Mouse (Mus musculus): ENCODE results near the gene D630003M21Rik. TPM values are rescaled to one million over a fixed set of nuclear protein-coding genes. Genes with fewer than 3 reads are reported as not detected.

D630003M21Rik gene
- total and polyA plus RNA-seq, 2 experiments from 2014 or later, result 1.1 to 5.5 TPM

DNA sequence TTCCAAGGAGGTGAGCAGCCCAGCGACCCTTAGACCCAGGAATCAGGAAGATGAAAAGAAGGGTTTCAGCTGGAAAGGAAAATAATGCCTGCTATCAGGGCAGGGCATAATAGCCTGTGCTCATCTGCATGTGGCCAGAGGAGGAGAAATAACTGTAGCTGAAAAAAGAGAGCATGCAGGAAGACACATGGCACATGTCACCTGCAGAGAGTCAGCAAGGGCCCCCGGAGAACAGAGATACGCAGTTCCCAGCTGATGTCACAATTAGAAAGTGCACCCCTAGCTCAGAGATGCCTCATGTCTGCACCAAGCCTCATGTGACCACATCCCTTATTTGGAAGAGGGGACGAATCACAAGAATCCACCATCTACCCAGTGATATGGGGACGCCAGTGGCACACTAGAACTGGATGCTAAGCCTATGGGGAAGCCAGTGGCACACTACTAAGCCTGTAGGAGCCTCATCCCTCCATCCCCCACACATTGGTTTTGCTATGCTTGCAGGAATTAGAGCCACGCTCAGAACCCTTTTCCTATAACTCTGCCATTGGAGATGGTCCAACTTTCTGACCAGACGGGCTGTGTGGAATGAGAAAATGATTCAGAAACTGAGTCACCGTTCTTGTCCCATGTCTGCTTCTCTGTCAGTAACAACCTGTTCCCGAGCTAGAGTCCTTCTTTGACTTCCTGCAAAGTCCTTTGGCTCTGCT is 61.4 kb downstream of the D630003M21Rik start:
- no peak for TF ChIP-seq CTCF (IDR thresholded peaks at IDR 0.05)
- Histone ChIP-seq H3K27me3 (ENCODE audit: insufficient read depth, low read length) (no peaks in the 10 kb centered on the region), H3K36me3 (ENCODE audit: insufficient read depth, low read length) (no peaks in the 10 kb centered on the region), H3K9ac (replicated peaks; ENCODE audit: low read length, poor library complexity, severe bottlenecking) (no peak overlapping the region), H3K4me1 (ENCODE audit: insufficient read depth, low read length) (no peaks in the 10 kb centered on the region), H3K9me3 (ENCODE audit: low read length) (no peaks in the 10 kb centered on the region), H3K4me2 (ENCODE audit: low read depth, low read length, poor library complexity, severe bottlenecking) (no peak overlapping the region), H3K4me3 (ENCODE audit: low read depth, low read length) (no peak overlapping the region), H3K27ac (ENCODE audit: low read depth, low read length) (no peak overlapping the region)
- WGBS, result 71% methylated on average over 9 of the region's 9 CpGs
- no peak for ATAC-seq (ENCODE audit: low FRiP score)
- DNase-seq (ENCODE audit: low spot score), result no peak

DNA sequence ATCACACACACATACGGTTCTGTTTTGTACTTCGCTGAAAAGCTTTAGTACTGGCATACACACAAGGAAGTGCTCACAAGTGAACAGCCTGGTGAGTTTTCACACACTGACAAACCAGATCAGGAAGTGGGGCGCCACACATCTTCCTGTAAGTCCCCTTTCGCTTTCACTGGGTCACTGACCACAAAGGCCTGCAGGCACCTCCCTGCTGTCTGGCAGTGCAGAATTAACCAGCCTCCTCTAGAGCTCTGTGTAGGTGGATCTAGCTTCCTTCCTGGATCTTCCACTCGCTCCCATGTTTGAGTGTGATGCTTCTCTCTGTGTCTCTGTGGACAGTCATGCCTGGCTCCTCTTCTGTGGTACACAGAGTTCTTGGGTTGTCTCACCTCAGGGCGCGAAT is 62.4 kb downstream of the D630003M21Rik start:
- no peak for DNase-seq (ENCODE audit: low spot score)
- no peak for TF ChIP-seq CTCF (IDR thresholded peaks at IDR 0.05)
- 83% methylated on average over 7 of the region's 7 CpGs for WGBS

GRCm38 (mm10) chr2:158165776-158166175 is 63.2 kb downstream of the D630003M21Rik start:
- no peak overlapping the region for H3K4me3 ChIP-seq (ENCODE audit: low read depth, low read length)

More for the DNA sequence above, 62.4 kb downstream of the D630003M21Rik start:
- Histone ChIP-seq H3K4me3 (ENCODE audit: low read depth, low read length) (no peak overlapping the region), H3K36me3 (ENCODE audit: insufficient read depth, low read length) (no peaks in the 10 kb centered on the region), H3K4me1 (ENCODE audit: insufficient read depth, low read length) (no peaks in the 10 kb centered on the region), H3K9me3 (ENCODE audit: low read length) (no peaks in the 10 kb centered on the region), H3K9ac (replicated peaks; ENCODE audit: low read length, poor library complexity, severe bottlenecking) (no peak overlapping the region), H3K27me3 (ENCODE audit: insufficient read depth, low read length) (no peaks in the 10 kb centered on the region), H3K4me2 (ENCODE audit: low read depth, low read length, poor library complexity, severe bottlenecking) (no peak overlapping the region), H3K27ac (ENCODE audit: low read depth, low read length) (no peak overlapping the region)
- no peak for ATAC-seq (ENCODE audit: low FRiP score)

DNA sequence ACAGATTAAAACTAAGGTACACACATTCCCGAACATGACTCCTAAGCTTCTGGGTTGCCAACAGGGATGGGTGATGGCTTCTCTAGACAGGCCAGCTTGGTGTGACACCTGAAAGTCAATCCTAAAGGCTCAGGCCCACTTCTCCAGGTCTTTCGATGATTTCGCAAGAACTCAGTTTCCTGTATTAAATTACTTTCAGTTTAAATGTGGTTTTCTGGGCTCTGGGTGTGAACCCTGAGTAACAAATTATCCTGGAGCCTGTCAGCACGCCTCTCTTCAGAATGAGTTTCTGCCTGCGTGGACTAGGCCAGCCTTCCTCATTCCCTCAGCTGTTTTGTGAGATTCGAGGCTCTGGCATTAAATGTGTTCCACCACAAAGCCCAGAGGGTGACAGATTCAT is 66.0 kb downstream of the D630003M21Rik start:
- Histone ChIP-seq H3K4me3 (ENCODE audit: low read depth, low read length) (no peak overlapping the region), H3K27ac (ENCODE audit: low read depth, low read length) (no peak overlapping the region), H3K9ac (replicated peaks; ENCODE audit: low read length, poor library complexity, severe bottlenecking) (no peak overlapping the region), H3K4me2 (ENCODE audit: low read depth, low read length, poor library complexity, severe bottlenecking) (no peak overlapping the region), H3K36me3 (ENCODE audit: insufficient read depth, low read length) (no peaks in the 10 kb centered on the region), H3K27me3 (ENCODE audit: insufficient read depth, low read length) (no peaks in the 10 kb centered on the region), H3K4me1 (ENCODE audit: insufficient read depth, low read length) (no peaks in the 10 kb centered on the region), H3K9me3 (ENCODE audit: low read length) (no peaks in the 10 kb centered on the region)
- TF ChIP-seq CTCF (IDR thresholded peaks at IDR 0.05), result no peak
- ATAC-seq (ENCODE audit: low FRiP score) (no peak), DNase-seq (ENCODE audit: low spot score) (no peak)
- WGBS, result 84% methylated on average over 6 of the region's 6 CpGs

More at GRCm38 (mm10) chr2:158165776-158166175, 63.2 kb downstream of the D630003M21Rik start:
- Histone ChIP-seq H3K4me2 (ENCODE audit: low read depth, low read length, poor library complexity, severe bottlenecking) (no peak overlapping the region), H3K4me1 (ENCODE audit: insufficient read depth, low read length) (no peaks in the 10 kb centered on the region), H3K9me3 (ENCODE audit: low read length) (no peaks in the 10 kb centered on the region), H3K27ac (ENCODE audit: low read depth, low read length) (no peak overlapping the region), H3K36me3 (ENCODE audit: insufficient read depth, low read length) (no peaks in the 10 kb centered on the region), H3K9ac (replicated peaks; ENCODE audit: low read length, poor library complexity, severe bottlenecking) (no peak overlapping the region), H3K27me3 (ENCODE audit: insufficient read depth, low read length) (no peaks in the 10 kb centered on the region)
- ATAC-seq (ENCODE audit: low FRiP score), result no peak
- DNase-seq (ENCODE audit: low spot score), result no peak
- WGBS, result 76% methylated on average over 4 of the region's 4 CpGs
- TF ChIP-seq CTCF (IDR thresholded peaks at IDR 0.05), result no peak

- no peak overlapping the region for H3K27ac ChIP-seq (ENCODE audit: low read depth, low read length)
- H3K9me3 ChIP-seq (ENCODE audit: low read length), result no peaks in the 10 kb centered on the region
- no peaks in the 10 kb centered on the region for H3K36me3 ChIP-seq (ENCODE audit: insufficient read depth, low read length)
- H3K4me2 ChIP-seq (ENCODE audit: low read depth, low read length, poor library complexity, severe bottlenecking), result no peak overlapping the region
- whole genome bisulfite sequencing, result 88% methylated on average over 6 of the region's 6 CpGs
- no peak overlapping the region for H3K4me3 ChIP-seq (ENCODE audit: low read depth, low read length)
- no peaks in the 10 kb centered on the region for H3K4me1 ChIP-seq (ENCODE audit: insufficient read depth, low read length)
- no peak for TF ChIP-seq CTCF (IDR thresholded peaks at IDR 0.05)
- no peak for ATAC-seq (ENCODE audit: low FRiP score)
- DNase-seq (ENCODE audit: low spot score), result no peak
- no peaks in the 10 kb centered on the region for H3K27me3 ChIP-seq (ENCODE audit: insufficient read depth, low read length)
- no peak overlapping the region for H3K9ac ChIP-seq (replicated peaks; ENCODE audit: low read length, poor library complexity, severe bottlenecking)
Observed at GRCm38 (mm10) chr2:158161761-158162160, 67.3 kb downstream of the D630003M21Rik start.

- TF ChIP-seq CTCF (IDR thresholded peaks at IDR 0.05), result no peak
- H3K4me1 ChIP-seq (ENCODE audit: insufficient read depth, low read length), result no peaks in the 10 kb centered on the region
- no peak overlapping the region for H3K4me2 ChIP-seq (ENCODE audit: low read depth, low read length, poor library complexity, severe bottlenecking)
- no peaks in the 10 kb centered on the region for H3K36me3 ChIP-seq (ENCODE audit: insufficient read depth, low read length)
- H3K9ac ChIP-seq (replicated peaks; ENCODE audit: low read length, poor library complexity, severe bottlenecking), result no peak overlapping the region
- H3K4me3 ChIP-seq (ENCODE audit: low read depth, low read length), result no peak overlapping the region
- H3K27me3 ChIP-seq (ENCODE audit: insufficient read depth, low read length), result no peaks in the 10 kb centered on the region
- no peaks in the 10 kb centered on the region for H3K9me3 ChIP-seq (ENCODE audit: low read length)
- H3K27ac ChIP-seq (ENCODE audit: low read depth, low read length), result no peak overlapping the region
- WGBS, result 60% methylated on average over 7 of the region's 7 CpGs
- DNase-seq (ENCODE audit: low spot score), result no peak
- ATAC-seq (ENCODE audit: low FRiP score), result no peak
Observed at GRCm38 (mm10) chr2:158159376-158160235, 69.4 kb downstream of the D630003M21Rik start.

All from midbrain, postnatal 0 days (tissue).